Mouse (Mus musculus): ENCODE data around the gene Creb3l2. TPM values are rescaled to one million over a fixed set of nuclear protein-coding genes. Genes with fewer than 3 reads are reported as not detected.

Gene Creb3l2
- polyA plus RNA-seq, 1 experiment from 2014 or later, result 3.2 TPM

GRCm38 (mm10) chr6:37397973-37398372, 44.0 kb downstream of the Creb3l2 start:
- ATAC-seq (ENCODE audit: low FRiP score, low TSS enrichment), result no peak
- Histone ChIP-seq H3K9ac (replicated peaks; ENCODE audit: low read length) (no peak overlapping the region), H3K4me1 (ENCODE audit: control insufficient read depth, insufficient read depth, low read length) (no peaks in the 10 kb centered on the region), H3K4me2 (ENCODE audit: low read length) (no peak overlapping the region), H3K4me3 (replicated peaks; ENCODE audit: low read depth, low read length) (no peak overlapping the region), H3K9me3 (ENCODE audit: control insufficient read depth, low read length) (no peaks in the 10 kb centered on the region), H3K36me3 (ENCODE audit: control insufficient read depth, insufficient read depth, low read length) (no peaks in the 10 kb centered on the region), H3K27me3 (ENCODE audit: control insufficient read depth, insufficient read depth, low read length) (no peaks in the 10 kb centered on the region), H3K27ac (replicated peaks; ENCODE audit: low read depth, low read length) (no peak overlapping the region)
- WGBS, result 87% methylated on average over 9 of the region's 9 CpGs
- DNase-seq, result no peak

- no peaks in the 10 kb centered on the region for H3K27me3 ChIP-seq (ENCODE audit: control insufficient read depth, insufficient read depth, low read length)
- H3K9me3 ChIP-seq (ENCODE audit: control insufficient read depth, low read length), result no peaks in the 10 kb centered on the region
- H3K9ac ChIP-seq (replicated peaks; ENCODE audit: low read length), result no peak overlapping the region
- WGBS, result 93% methylated on average over 4 of the region's 4 CpGs
- no peak overlapping the region for H3K4me3 ChIP-seq (replicated peaks; ENCODE audit: low read depth, low read length)
- no peak overlapping the region for H3K27ac ChIP-seq (replicated peaks; ENCODE audit: low read depth, low read length)
- no peaks in the 10 kb centered on the region for H3K36me3 ChIP-seq (ENCODE audit: control insufficient read depth, insufficient read depth, low read length)
- no peak overlapping the region for H3K4me2 ChIP-seq (ENCODE audit: low read length)
- ATAC-seq (ENCODE audit: low FRiP score, low TSS enrichment) (no peak), DNase-seq (no peak)
- H3K4me1 ChIP-seq (ENCODE audit: control insufficient read depth, insufficient read depth, low read length), result no peaks in the 10 kb centered on the region
Measured at GRCm38 (mm10) chr6:37397254-37397653, 44.7 kb downstream of the Creb3l2 start.

GRCm38 (mm10) chr6:37396127-37396526, 45.8 kb downstream of the Creb3l2 start:
- no peak overlapping the region for H3K9ac ChIP-seq (replicated peaks; ENCODE audit: low read length)
- 92% methylated on average over 4 of the region's 4 CpGs for WGBS
- H3K9me3 ChIP-seq (ENCODE audit: control insufficient read depth, low read length), result no peaks in the 10 kb centered on the region
- no peaks in the 10 kb centered on the region for H3K4me1 ChIP-seq (ENCODE audit: control insufficient read depth, insufficient read depth, low read length)
- no peak overlapping the region for H3K27ac ChIP-seq (replicated peaks; ENCODE audit: low read depth, low read length)
- no peaks in the 10 kb centered on the region for H3K27me3 ChIP-seq (ENCODE audit: control insufficient read depth, insufficient read depth, low read length)
- DNase-seq, result no peak
- no peaks in the 10 kb centered on the region for H3K36me3 ChIP-seq (ENCODE audit: control insufficient read depth, insufficient read depth, low read length)
- no peak overlapping the region for H3K4me3 ChIP-seq (replicated peaks; ENCODE audit: low read depth, low read length)
- H3K4me2 ChIP-seq (ENCODE audit: low read length), result no peak overlapping the region
- no peak for ATAC-seq (ENCODE audit: low FRiP score, low TSS enrichment)

- DNase-seq (no peak), ATAC-seq (ENCODE audit: low FRiP score, low TSS enrichment) (no peak)
- Histone ChIP-seq H3K27me3 (ENCODE audit: control insufficient read depth, insufficient read depth, low read length) (no peaks in the 10 kb centered on the region), H3K9me3 (ENCODE audit: control insufficient read depth, low read length) (no peaks in the 10 kb centered on the region), H3K36me3 (ENCODE audit: control insufficient read depth, insufficient read depth, low read length) (no peaks in the 10 kb centered on the region), H3K27ac (replicated peaks; ENCODE audit: low read depth, low read length) (no peak overlapping the region), H3K4me2 (ENCODE audit: low read length) (no peak overlapping the region), H3K4me3 (replicated peaks; ENCODE audit: low read depth, low read length) (no peak overlapping the region), H3K4me1 (ENCODE audit: control insufficient read depth, insufficient read depth, low read length) (no peaks in the 10 kb centered on the region), H3K9ac (replicated peaks; ENCODE audit: low read length) (no peak overlapping the region)
- 66% methylated on average over 6 of the region's 6 CpGs for WGBS
Measured at GRCm38 (mm10) chr6:37393263-37393662, 48.7 kb downstream of the Creb3l2 start.

GRCm38 (mm10) chr6:37392262-37392661, 49.7 kb downstream of the Creb3l2 start:
- Histone ChIP-seq H3K4me2 (ENCODE audit: low read length) (no peak overlapping the region), H3K9me3 (ENCODE audit: control insufficient read depth, low read length) (no peaks in the 10 kb centered on the region), H3K27ac (replicated peaks; ENCODE audit: low read depth, low read length) (no peak overlapping the region), H3K27me3 (ENCODE audit: control insufficient read depth, insufficient read depth, low read length) (no peaks in the 10 kb centered on the region), H3K36me3 (ENCODE audit: control insufficient read depth, insufficient read depth, low read length) (no peaks in the 10 kb centered on the region), H3K9ac (replicated peaks; ENCODE audit: low read length) (no peak overlapping the region), H3K4me3 (replicated peaks; ENCODE audit: low read depth, low read length) (no peak overlapping the region), H3K4me1 (ENCODE audit: control insufficient read depth, insufficient read depth, low read length) (no peaks in the 10 kb centered on the region)
- DNase-seq, result no peak
- WGBS, result 64% methylated on average over 6 of the region's 6 CpGs
- no peak for ATAC-seq (ENCODE audit: low FRiP score, low TSS enrichment)

- H3K9me3 ChIP-seq (ENCODE audit: control insufficient read depth, low read length), result no peaks in the 10 kb centered on the region
- DNase-seq, result no peak
- WGBS, result 82% methylated on average over 7 of the region's 7 CpGs
- H3K9ac ChIP-seq (replicated peaks; ENCODE audit: low read length), result no peak overlapping the region
- no peak overlapping the region for H3K4me2 ChIP-seq (ENCODE audit: low read length)
- no peaks in the 10 kb centered on the region for H3K4me1 ChIP-seq (ENCODE audit: control insufficient read depth, insufficient read depth, low read length)
- no peaks in the 10 kb centered on the region for H3K36me3 ChIP-seq (ENCODE audit: control insufficient read depth, insufficient read depth, low read length)
- H3K27me3 ChIP-seq (ENCODE audit: control insufficient read depth, insufficient read depth, low read length), result no peaks in the 10 kb centered on the region
- H3K4me3 ChIP-seq (replicated peaks; ENCODE audit: low read depth, low read length), result no peak overlapping the region
- ATAC-seq (ENCODE audit: low FRiP score, low TSS enrichment), result no peak
- no peak overlapping the region for H3K27ac ChIP-seq (replicated peaks; ENCODE audit: low read depth, low read length)
Measured at GRCm38 (mm10) chr6:37391313-37391712, 50.6 kb downstream of the Creb3l2 start.

GRCm38 (mm10) chr6:37388960-37389359, 53.0 kb downstream of the Creb3l2 start:
- no peak overlapping the region for H3K4me3 ChIP-seq (replicated peaks; ENCODE audit: low read depth, low read length)
- 82% methylated on average over 8 of the region's 8 CpGs for WGBS
- no peak for ATAC-seq (ENCODE audit: low FRiP score, low TSS enrichment)
- H3K9ac ChIP-seq (replicated peaks; ENCODE audit: low read length), result no peak overlapping the region
- H3K4me2 ChIP-seq (ENCODE audit: low read length), result no peak overlapping the region
- no peak for DNase-seq
- H3K27ac ChIP-seq (replicated peaks; ENCODE audit: low read depth, low read length), result no peak overlapping the region
- no peaks in the 10 kb centered on the region for H3K9me3 ChIP-seq (ENCODE audit: control insufficient read depth, low read length)
- H3K4me1 ChIP-seq (ENCODE audit: control insufficient read depth, insufficient read depth, low read length), result no peaks in the 10 kb centered on the region
- no peaks in the 10 kb centered on the region for H3K36me3 ChIP-seq (ENCODE audit: control insufficient read depth, insufficient read depth, low read length)
- H3K27me3 ChIP-seq (ENCODE audit: control insufficient read depth, insufficient read depth, low read length), result no peaks in the 10 kb centered on the region

- WGBS, result 95% methylated on average over 6 of the region's 6 CpGs
- no peak overlapping the region for H3K4me2 ChIP-seq (ENCODE audit: low read length)
- H3K27me3 ChIP-seq (ENCODE audit: control insufficient read depth, insufficient read depth, low read length), result no peaks in the 10 kb centered on the region
- ATAC-seq (ENCODE audit: low FRiP score, low TSS enrichment), result no peak
- no peak overlapping the region for H3K27ac ChIP-seq (replicated peaks; ENCODE audit: low read depth, low read length)
- H3K9ac ChIP-seq (replicated peaks; ENCODE audit: low read length), result no peak overlapping the region
- no peaks in the 10 kb centered on the region for H3K4me1 ChIP-seq (ENCODE audit: control insufficient read depth, insufficient read depth, low read length)
- no peaks in the 10 kb centered on the region for H3K36me3 ChIP-seq (ENCODE audit: control insufficient read depth, insufficient read depth, low read length)
- H3K9me3 ChIP-seq (ENCODE audit: control insufficient read depth, low read length), result no peaks in the 10 kb centered on the region
- no peak for DNase-seq
- H3K4me3 ChIP-seq (replicated peaks; ENCODE audit: low read depth, low read length), result no peak overlapping the region
Measured at GRCm38 (mm10) chr6:37388501-37388900, 53.4 kb downstream of the Creb3l2 start.

- no peaks in the 10 kb centered on the region for H3K27me3 ChIP-seq (ENCODE audit: control insufficient read depth, insufficient read depth, low read length)
- H3K4me2 ChIP-seq (ENCODE audit: low read length), result no peak overlapping the region
- no peak overlapping the region for H3K9ac ChIP-seq (replicated peaks; ENCODE audit: low read length)
- DNase-seq (no peak), ATAC-seq (ENCODE audit: low FRiP score, low TSS enrichment) (no peak)
- H3K4me3 ChIP-seq (replicated peaks; ENCODE audit: low read depth, low read length), result no peak overlapping the region
- H3K9me3 ChIP-seq (ENCODE audit: control insufficient read depth, low read length), result no peaks in the 10 kb centered on the region
- no peaks in the 10 kb centered on the region for H3K4me1 ChIP-seq (ENCODE audit: control insufficient read depth, insufficient read depth, low read length)
- H3K36me3 ChIP-seq (ENCODE audit: control insufficient read depth, insufficient read depth, low read length), result no peaks in the 10 kb centered on the region
- H3K27ac ChIP-seq (replicated peaks; ENCODE audit: low read depth, low read length), result no peak overlapping the region
- WGBS, result 95% methylated on average over 4 of the region's 4 CpGs
Measured at GRCm38 (mm10) chr6:37387281-37387680, 54.7 kb downstream of the Creb3l2 start.

Measured in midbrain, embryonic 14.5 days (tissue).